Mouse (Mus musculus) R1 (cell line): ENCODE data around the gene Mageb16.

ENCODE experiments used
- DNase-seq: peaks from one replicate; pipeline ENCODE4 v3.0.0-alpha.2; 2018; ENCODE audit warnings: low read depth, low spot score

The Mageb16 gene

GRCm38 (mm10) chrX:79671411-79671810 is at the start of gene Mageb16:
Gene Mageb16 (minus strand): TSS chrX:79671435.
- peak; percentile 95 for DNase-seq

- peak; percentile 77 for DNase-seq
Observed at GRCm38 (mm10) chrX:79651091-79651490, 20.1 kb downstream of the Mageb16 start.

- peak; percentile 81 for DNase-seq
Observed at GRCm38 (mm10) chrX:79635396-79635795, 35.8 kb downstream of the Mageb16 start.

- peak; percentile 38 for DNase-seq
Observed at GRCm38 (mm10) chrX:79606462-79606861, 64.8 kb downstream of the Mageb16 start.
